Mouse (Mus musculus): ENCODE data around the gene Syt5.

Gene Syt5

GRCm38 (mm10) chr7:4523205-4524130, 23.9 kb downstream of the Syt5 start:
- no peak for ATAC-seq (ENCODE audit: low TSS enrichment)

- ATAC-seq (ENCODE audit: low TSS enrichment): no peak
Measured at GRCm38 (mm10) chr7:4522292-4522691, 25.0 kb downstream of the Syt5 start.

GRCm38 (mm10) chr7:4521231-4522003, 25.9 kb downstream of the Syt5 start:
- ATAC-seq (ENCODE audit: low TSS enrichment): no peak

GRCm38 (mm10) chr7:4518487-4518886, 28.9 kb downstream of the Syt5 start:
- ATAC-seq (ENCODE audit: low TSS enrichment): no peak

- ATAC-seq (ENCODE audit: low TSS enrichment): no peak
Measured at GRCm38 (mm10) chr7:4516332-4517050, 30.9 kb downstream of the Syt5 start, which contains the start of gene Tnnt1. TSS of gene Tnnt1 (minus strand) at chr7:4516382.

- no peak for ATAC-seq (ENCODE audit: low TSS enrichment)
Measured at GRCm38 (mm10) chr7:4515853-4516252, 31.5 kb downstream of the Syt5 start.

- ATAC-seq (ENCODE audit: low TSS enrichment): no peak
Measured at GRCm38 (mm10) chr7:4513829-4514712, 33.3 kb downstream of the Syt5 start.

- ATAC-seq (ENCODE audit: low TSS enrichment): no peak
Measured at GRCm38 (mm10) chr7:4513236-4513635, 34.1 kb downstream of the Syt5 start.

GRCm38 (mm10) chr7:4511489-4512224, 35.7 kb downstream of the Syt5 start:
- no peak for ATAC-seq (ENCODE audit: low TSS enrichment)

GRCm38 (mm10) chr7:4509863-4510608, 37.3 kb downstream of the Syt5 start:
- 0 out of 2 replicates have a peak, but pooled peaks have one; percentile 40 for ATAC-seq (ENCODE audit: low TSS enrichment)

- no peak for ATAC-seq (ENCODE audit: low TSS enrichment)
Measured at GRCm38 (mm10) chr7:4508739-4509116, 38.6 kb downstream of the Syt5 start.

- ATAC-seq (ENCODE audit: low TSS enrichment): peak; percentile 77
Measured at GRCm38 (mm10) chr7:4508062-4508738, 39.1 kb downstream of the Syt5 start.

GRCm38 (mm10) chr7:4507220-4507619, 40.1 kb downstream of the Syt5 start:
- no peak for ATAC-seq (ENCODE audit: low TSS enrichment)

GRCm38 (mm10) chr7:4504646-4505435, 42.5 kb downstream of the Syt5 start:
- no peak for ATAC-seq (ENCODE audit: low TSS enrichment)

GRCm38 (mm10) chr7:4503858-4504257, 43.5 kb downstream of the Syt5 start:
- ATAC-seq (ENCODE audit: low TSS enrichment): no peak

- no peak for ATAC-seq (ENCODE audit: low TSS enrichment)
Measured at GRCm38 (mm10) chr7:4503100-4503499, 44.2 kb downstream of the Syt5 start.

GRCm38 (mm10) chr7:4502421-4503090, 44.8 kb downstream of the Syt5 start:
- ATAC-seq (ENCODE audit: low TSS enrichment): peak; percentile 29

Measured in frontal cortex, adult (tissue).